Mouse (Mus musculus) bone marrow macrophage, adult 2 months (primary cell): ENCODE results near the gene Pgls. TPM values are rescaled to one million over a fixed set of nuclear protein-coding genes. Genes with fewer than 3 reads are reported as not detected.

Experiments used
- H3K27ac ChIP-seq: 2 replicates; pipeline ENCODE4 v1.5.1; 2012; ENCODE audit warnings: low read depth, low read length; ENCODE audit not compliant: insufficient read depth
- H3K4me1 ChIP-seq: 2 replicates; pipeline ENCODE4 v1.6.1; 2012; ENCODE audit warnings: low read length; ENCODE audit not compliant: control insufficient read depth, insufficient read depth
- H3K4me3 ChIP-seq: 2 replicates; pipeline ENCODE4 v1.5.1; 2012; ENCODE audit warnings: mild to moderate bottlenecking, low read length, moderate library complexity; ENCODE audit not compliant: insufficient read depth
- CTCF ChIP-seq: IDR thresholded peaks from 2 replicates; pipeline ENCODE4 v1.5.1; 2012; ENCODE audit warnings: low read depth, mild to moderate bottlenecking, low read length, moderate library complexity
- POLR2A ChIP-seq: IDR thresholded peaks from 2 replicates; pipeline ENCODE4 v1.6.1; 2012; ENCODE audit warnings: mild to moderate bottlenecking, low read depth, low read length, borderline replicate concordance
- polyA plus RNA-seq: library from polyadenylated mRNA; stranded (reverse); fragments of >200 nt; gene quantifications from 2 replicates; pipeline ENCODE4 v1.2.4, GENCODE M21; 2012; ENCODE audit not compliant: missing spikeins, insufficient read depth, insufficient read length

Pgls gene
- polyA plus RNA-seq, 1 experiment: 88.9 TPM

DNA sequence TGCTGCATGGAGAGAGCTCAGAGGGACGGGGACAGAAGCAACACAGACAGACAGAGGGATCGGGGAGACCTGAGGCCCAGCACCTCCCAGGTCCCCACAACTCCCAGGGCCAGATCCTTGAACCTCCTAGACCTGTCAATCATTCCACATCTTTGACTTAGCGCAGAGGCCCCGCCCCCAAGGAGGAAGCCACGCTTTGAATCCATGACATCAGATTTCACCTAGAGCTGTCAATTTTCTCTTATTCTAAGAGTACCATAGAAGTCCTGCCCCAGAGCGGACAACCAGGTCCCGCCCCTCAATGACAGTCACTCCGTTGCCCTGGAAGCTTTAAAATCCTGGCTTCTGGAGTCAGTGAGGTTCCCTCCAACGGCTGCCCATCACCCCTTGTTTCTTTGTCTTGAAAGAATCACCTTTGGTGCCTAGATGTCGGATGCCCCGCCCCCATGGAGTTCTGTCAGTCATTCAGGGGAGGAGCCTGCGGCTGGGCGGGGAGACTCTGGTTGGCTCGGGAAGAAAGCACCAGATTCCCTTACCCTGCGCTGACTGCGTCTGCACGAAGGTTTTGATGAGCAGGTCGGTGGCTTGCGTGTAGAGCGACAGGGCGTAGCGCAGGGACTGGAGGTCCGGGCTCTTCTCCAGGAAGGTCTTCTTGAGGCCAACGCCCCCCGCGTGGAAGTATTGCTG lies 42.1 kb downstream of the Pgls start:
- TF ChIP-seq POLR2A (no peak), CTCF (no peak)
- H3K27ac ChIP-seq: no peak overlapping the region
- H3K4me1 ChIP-seq: peaks cover 31% of the 10 kb centered on the region
- peak overlapping the region; percentile 52 for H3K4me3 ChIP-seq

DNA sequence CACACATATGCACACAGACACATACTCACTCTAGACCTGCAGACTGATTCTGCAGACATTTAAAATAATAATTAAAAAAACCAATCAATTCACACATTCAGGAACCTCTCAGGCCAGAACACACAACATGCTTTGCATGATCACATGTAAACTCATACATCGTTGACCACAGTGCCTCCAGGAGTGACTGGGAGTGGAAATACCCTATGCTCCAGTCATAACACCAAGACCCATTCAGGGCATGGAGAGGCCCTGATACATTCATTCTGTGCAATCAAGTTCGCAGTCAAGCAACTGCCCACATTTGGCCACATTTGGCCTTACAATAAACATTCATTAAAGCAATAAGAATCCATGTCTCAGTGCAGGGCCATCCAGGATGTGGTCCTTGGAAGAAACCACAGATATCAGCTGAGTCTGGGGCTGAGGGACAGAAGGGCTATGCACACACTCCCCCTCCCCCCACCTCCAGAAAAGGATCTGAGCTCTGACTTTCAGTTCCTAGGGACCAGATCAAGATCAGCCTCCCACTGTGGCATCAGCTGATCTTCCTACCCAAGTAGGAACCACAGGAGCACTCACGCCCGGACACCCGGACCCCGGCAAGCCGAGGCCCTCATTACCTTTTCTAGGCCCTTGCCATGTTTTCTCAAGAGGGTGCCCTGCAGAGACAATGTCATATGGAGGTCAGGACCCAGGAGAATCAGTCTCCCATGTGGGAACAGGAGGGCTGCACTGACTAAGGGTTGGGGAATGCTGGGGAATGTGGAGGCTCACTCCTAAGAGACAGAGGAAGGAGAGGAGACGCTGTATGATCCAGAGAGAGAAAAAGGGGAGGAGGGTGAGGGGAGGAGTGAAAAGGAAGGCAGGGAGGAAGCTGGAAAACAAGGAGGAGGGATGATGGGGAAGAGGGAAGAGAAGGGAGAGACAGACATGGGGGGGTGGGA lies 45.4 kb downstream of the Pgls start:
- Histone ChIP-seq H3K4me3 (no peak overlapping the region), H3K4me1 (peaks cover 11% of the 10 kb centered on the region), H3K27ac (no peak overlapping the region)
- TF ChIP-seq POLR2A: no peak
- TF ChIP-seq CTCF: no peak

DNA sequence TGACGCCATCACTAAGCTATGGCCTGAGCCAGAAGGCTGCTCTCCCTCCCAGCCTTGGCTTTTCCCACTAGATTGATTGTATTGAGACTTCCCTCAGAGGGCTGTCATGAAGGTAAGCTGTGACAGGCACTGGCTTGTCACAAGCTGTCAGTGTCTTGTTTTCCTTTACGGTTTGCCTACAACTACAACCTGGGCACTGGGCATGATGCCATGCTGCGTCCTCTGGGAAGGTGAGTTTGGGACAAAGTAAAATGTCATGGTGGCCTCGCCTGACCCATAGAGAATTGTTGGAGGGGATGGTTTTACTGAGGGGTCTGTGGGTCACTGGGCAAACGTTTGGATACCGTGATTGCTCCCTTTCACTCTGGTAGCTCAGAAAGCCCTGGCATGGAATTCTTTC lies 46.3 kb downstream of the Pgls start:
- peaks cover 11% of the 10 kb centered on the region for H3K4me1 ChIP-seq
- H3K27ac ChIP-seq: no peak overlapping the region
- no peak overlapping the region for H3K4me3 ChIP-seq
- TF ChIP-seq POLR2A: no peak
- TF ChIP-seq CTCF: no peak

DNA sequence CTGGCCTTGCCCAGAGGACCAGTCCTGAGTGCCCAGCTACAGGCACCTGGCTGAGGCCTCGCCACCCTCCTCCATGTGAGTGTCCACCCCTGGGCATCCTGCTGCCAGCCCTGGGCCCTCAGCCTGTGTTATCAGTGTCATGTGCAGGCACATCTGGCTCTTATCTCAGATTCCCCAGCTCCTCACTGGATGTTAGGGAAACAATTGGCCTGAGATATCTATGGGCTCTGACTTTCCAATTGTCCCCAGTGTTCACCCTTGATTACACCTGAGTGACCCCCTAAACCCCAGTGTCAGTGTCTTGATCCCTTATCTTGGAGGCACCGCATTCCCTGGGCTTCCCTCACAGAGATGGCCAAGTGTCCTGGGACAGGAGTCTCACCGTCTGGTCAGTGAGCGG lies 47.3 kb downstream of the Pgls start:
- no peak overlapping the region for H3K4me3 ChIP-seq
- no peak for TF ChIP-seq POLR2A
- TF ChIP-seq CTCF: no peak
- H3K4me1 ChIP-seq: peaks cover 6% of the 10 kb centered on the region; the same call in 1 of the 2 replicates
- no peak overlapping the region for H3K27ac ChIP-seq

DNA sequence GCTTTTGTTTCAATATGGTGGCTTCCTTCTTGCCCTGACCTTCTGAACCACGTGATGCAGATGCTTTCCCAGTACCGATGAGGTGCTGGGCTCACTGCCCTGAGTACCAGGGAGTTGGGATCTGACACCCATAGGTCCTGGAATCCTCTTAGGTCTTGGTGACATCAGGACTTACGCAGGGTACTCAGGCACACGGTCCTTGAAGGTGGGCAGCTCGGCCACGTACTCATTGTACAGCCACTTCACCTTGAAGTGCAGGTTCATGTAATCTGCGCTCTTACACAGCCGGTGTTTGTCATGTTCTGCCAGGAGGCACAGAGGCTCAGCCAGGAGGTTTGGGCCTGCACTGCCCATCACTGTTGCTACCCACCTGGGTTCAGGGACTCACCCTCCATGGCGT lies 53.5 kb downstream of the Pgls start:
- H3K27ac ChIP-seq: no peak overlapping the region
- no peak overlapping the region for H3K4me3 ChIP-seq
- TF ChIP-seq POLR2A: no peak
- no peak for TF ChIP-seq CTCF
- peaks cover 3% of the 10 kb centered on the region for H3K4me1 ChIP-seq

Other genes starting within 250 kb of the Pgls start
- 131 and 149 TPM in 2 replicates for gene Use1, start 225.3 kb upstream of the Pgls start, polyA plus RNA-seq
- gene Ocel1, start 220.9 kb upstream of the Pgls start, polyA plus RNA-seq: 18.5 and 23.5 TPM in 2 replicates
- gene Nr2f6, start 210.2 kb upstream of the Pgls start, polyA plus RNA-seq: 20.2 and 23.9 TPM in 2 replicates
- gene Ushbp1, start 196.4 kb upstream of the Pgls start, polyA plus RNA-seq: 0.21 TPM in 1 of 2 replicates, not detected in the other
- 75.8 and 89.1 TPM in 2 replicates for gene Babam1, start 195.3 kb upstream of the Pgls start, polyA plus RNA-seq
- 9.8 and 14.0 TPM in 2 replicates for gene Ankle1, start 186.2 kb upstream of the Pgls start, polyA plus RNA-seq
- gene Abhd8, start 128.5 kb upstream of the Pgls start, polyA plus RNA-seq: 12.0 and 13.3 TPM in 2 replicates
- 59.5 and 62.9 TPM in 2 replicates for gene Mrpl34, start 127.2 kb upstream of the Pgls start, polyA plus RNA-seq
- gene Dda1, start 123.0 kb upstream of the Pgls start, polyA plus RNA-seq: 42.3 and 45.5 TPM in 2 replicates
- 10.0 and 10.2 TPM in 2 replicates for gene Ano8, start 106.2 kb upstream of the Pgls start, polyA plus RNA-seq
- gene Gtpbp3, start 104.1 kb upstream of the Pgls start, polyA plus RNA-seq: 11.0 and 11.1 TPM in 2 replicates
- gene Plvap, start 80.4 kb upstream of the Pgls start, polyA plus RNA-seq: not detected in 2 replicates
- 0.40 TPM in 1 of 2 replicates, not detected in the other for gene Ccdc194, start 66.5 kb upstream of the Pgls start, polyA plus RNA-seq
- gene Bst2, start 54.7 kb upstream of the Pgls start, polyA plus RNA-seq: 358 and 369 TPM in 2 replicates
- gene Mvb12a, start 49.3 kb upstream of the Pgls start, polyA plus RNA-seq: 64.5 and 65.3 TPM in 2 replicates
- gene Tmem221, start 33.3 kb upstream of the Pgls start, polyA plus RNA-seq: 15.9 and 17.7 TPM in 2 replicates
- not detected in 2 replicates for gene Nxnl1, start 25.6 kb upstream of the Pgls start, polyA plus RNA-seq
- 85.4 and 86.3 TPM in 2 replicates for gene Slc27a1, start 23.3 kb upstream of the Pgls start, polyA plus RNA-seq
- 2.5 and 2.7 TPM in 2 replicates for gene Fam129c, start 5.5 kb downstream of the Pgls start, polyA plus RNA-seq
- gene Colgalt1, start 18.8 kb downstream of the Pgls start, polyA plus RNA-seq: 111 and 113 TPM in 2 replicates
- gene Unc13a, start 79.6 kb downstream of the Pgls start, polyA plus RNA-seq: 1.0 and 1.3 TPM in 2 replicates
- 15.6 and 15.7 TPM in 2 replicates for gene Jak3, start 84.1 kb downstream of the Pgls start, polyA plus RNA-seq
- 5.0 and 5.1 TPM in 2 replicates for gene Insl3, start 97.0 kb downstream of the Pgls start, polyA plus RNA-seq
- 23.7 and 24.1 TPM in 2 replicates for gene B3gnt3, start 109.6 kb downstream of the Pgls start, polyA plus RNA-seq
- 7.2 and 8.8 TPM in 2 replicates for gene Fcho1, start 133.5 kb downstream of the Pgls start, polyA plus RNA-seq